Comparison of ENCODE assay signal across 24 mouse cellular contexts in genomic region chr3:145738662-145739061, GRCm38 (mm10). TPM values are rescaled to one million over a fixed set of nuclear protein-coding genes. Genes with fewer than 3 reads are reported as not detected.
A peak's percentile ranks its signal among the peaks of the same experiment; 100 is the strongest.
DNase-seq lines count a peak whose midpoint lies in the region; ATAC-seq and TF ChIP-seq lines count a peak whose summit lies in the region.
"Had no signal": no experiment of that assay in that cellular context is flagged by ENCODE, and none has a peak within 500 bp of the region (broad histone marks: within the 10 kb centered on the region; RNA-seq: fewer than 3 reads in every experiment).

No protein-coding gene starts in this region.

- H3K4me3 ChIP-seq in liver, adult 2 months (ENCODE audit: insufficient read depth, low read depth, low read length) = no peak overlapping the region
- no peak overlapping the region for H3K4me3 ChIP-seq in myocyte
- no peak overlapping the region for H3K4me3 ChIP-seq in midbrain, postnatal 0 days (ENCODE audit: low read depth, low read length)
- H3K4me3 ChIP-seq: embryonic facial prominence, embryonic 13.5 days; erythroblast, embryonic 14.5 days; forebrain, embryonic 12.5 days; hindbrain, embryonic 12.5 days; left cerebral cortex, adult 2 months; midbrain, embryonic 15.5 days had no signal

- H3K27ac ChIP-seq in liver, adult 2 months (replicated peaks; ENCODE audit: insufficient read depth, low read depth, low read length) = no peak overlapping the region
- no peak overlapping the region for H3K27ac ChIP-seq in midbrain, postnatal 0 days (ENCODE audit: low read depth, low read length)
- H3K27ac ChIP-seq: embryonic facial prominence, embryonic 13.5 days; forebrain, embryonic 12.5 days; hindbrain, embryonic 12.5 days; kidney, postnatal 0 days; left cerebral cortex, adult 2 months; midbrain, embryonic 15.5 days had no signal

- H3K79me2 ChIP-seq in liver, adult 2 months (ENCODE audit: control insufficient read depth, insufficient read depth, low read length) = no peaks in the 10 kb centered on the region
- no peaks in the 10 kb centered on the region for H3K79me2 ChIP-seq in myocyte (ENCODE audit: control insufficient read depth, insufficient read depth)

- H3K36me3 ChIP-seq in liver, adult 2 months (ENCODE audit: control insufficient read depth, insufficient read depth, low read length) = no peaks in the 10 kb centered on the region
- no peaks in the 10 kb centered on the region for H3K36me3 ChIP-seq in myocyte (ENCODE audit: control insufficient read depth, insufficient read depth)
- no peaks in the 10 kb centered on the region for H3K36me3 ChIP-seq in midbrain, postnatal 0 days (ENCODE audit: insufficient read depth, low read length)
- H3K36me3 ChIP-seq: embryonic facial prominence, embryonic 13.5 days; forebrain, embryonic 12.5 days; hindbrain, embryonic 12.5 days; midbrain, embryonic 15.5 days had no signal

- no peak for TF ChIP-seq CTCF in liver, adult 2 months (IDR thresholded peaks at IDR 0.05; ENCODE audit: low read depth, low read length)
- TF ChIP-seq CTCF in midbrain, postnatal 0 days (IDR thresholded peaks at IDR 0.05) = no peak

- no peak overlapping the region for H3ac ChIP-seq in myocyte (ENCODE audit: control insufficient read depth, insufficient read length)

- no peak for ATAC-seq in midbrain, postnatal 0 days (ENCODE audit: low FRiP score)
- ATAC-seq: CD4-positive, CD25-positive, alpha-beta regulatory T cell, adult 4 months; midbrain, embryonic 15.5 days; Patski had no signal

- H3K27me3 ChIP-seq in liver, adult 2 months (ENCODE audit: control insufficient read depth, insufficient read depth, low read length) = no peaks in the 10 kb centered on the region
- no peaks in the 10 kb centered on the region for H3K27me3 ChIP-seq in myocyte (ENCODE audit: control insufficient read depth, insufficient read depth, insufficient read length)
- no peaks in the 10 kb centered on the region for H3K27me3 ChIP-seq in midbrain, postnatal 0 days (ENCODE audit: insufficient read depth, low read length)
- H3K27me3 ChIP-seq: embryonic facial prominence, embryonic 13.5 days; hindbrain, embryonic 12.5 days; midbrain, embryonic 15.5 days; Patski had no signal

- H3K4me2 ChIP-seq in myocyte (ENCODE audit: low read depth) = no peak overlapping the region
- no peak overlapping the region for H3K4me2 ChIP-seq in midbrain, postnatal 0 days (ENCODE audit: low read depth, low read length, poor library complexity, severe bottlenecking)
- H3K4me2 ChIP-seq: embryonic facial prominence, embryonic 13.5 days; forebrain, embryonic 12.5 days; hindbrain, embryonic 12.5 days; midbrain, embryonic 15.5 days had no signal

- no peak overlapping the region for H3K9ac ChIP-seq in liver, adult 2 months (ENCODE audit: low read depth, low read length)
- H3K9ac ChIP-seq in midbrain, postnatal 0 days (replicated peaks; ENCODE audit: low read length, poor library complexity, severe bottlenecking) = no peak overlapping the region
- H3K9ac ChIP-seq: embryonic facial prominence, embryonic 13.5 days; forebrain, embryonic 12.5 days; hindbrain, embryonic 12.5 days; midbrain, embryonic 15.5 days had no signal

- 0 out of 2 replicates have a peak, but pooled peaks cover 1% of the 10 kb centered on the region for H3K4me1 ChIP-seq in liver, adult 2 months (ENCODE audit: control insufficient read depth, insufficient read depth, low read length)
- H3K4me1 ChIP-seq in midbrain, postnatal 0 days (ENCODE audit: insufficient read depth, low read length) = no peaks in the 10 kb centered on the region
- H3K4me1 ChIP-seq: embryonic facial prominence, embryonic 13.5 days had no signal

- 26% methylated on average over 14 of the region's 14 CpGs for whole genome bisulfite sequencing in liver, adult 2 months
- 85% methylated on average over 14 of the region's 14 CpGs for WGBS in midbrain, postnatal 0 days

- intact Hi-C loops in gastrocnemius, postnatal 14 days (cut with DNase I; ENCODE audit: low total_unique reads) = no loop called here

- DNase-seq in adrenal gland, adult 2 months = peak; percentile 24
- no peak for DNase-seq in adrenal gland, adult 8-10 months
- peak; percentile 35 for DNase-seq in NIH3T3 (ENCODE audit: low read depth)
- DNase-seq in liver, adult 2 months (ENCODE audit: extremely low read depth, low read depth, low spot score) = peak; percentile 79
- no peak for DNase-seq in gastrocnemius, postnatal 14 days
- DNase-seq in midbrain, postnatal 0 days (ENCODE audit: low spot score) = no peak
- DNase-seq: cerebellum, adult 2 months; cerebellum, postnatal 25 days; gastrocnemius, postnatal 10 days; kidney, adult 2 months; lung, postnatal 4 days; right cerebral cortex, adult 18-20 months; right cerebral cortex, postnatal 4 days; thymus, postnatal 36 days had no signal

- TF ChIP-seq POLR2A in liver, adult 2 months (IDR thresholded peaks at IDR 0.05; ENCODE audit: extremely low read depth, insufficient read depth, low read length) = no peak
- no peak for TF ChIP-seq POLR2A in myocyte (IDR thresholded peaks at IDR 0.05; ENCODE audit: insufficient read length, low read depth)

- H3K9me3 ChIP-seq in midbrain, postnatal 0 days (ENCODE audit: low read length) = no peaks in the 10 kb centered on the region
- H3K9me3 ChIP-seq: embryonic facial prominence, embryonic 13.5 days; forebrain, embryonic 12.5 days; hindbrain, embryonic 12.5 days; midbrain, embryonic 15.5 days had no signal

TF ChIP-seq in myocyte, 11 proteins besides CTCF, POLR2A, EP300 and RAD21:
- TF ChIP-seq MAX (IDR thresholded peaks at IDR 0.05; ENCODE audit: low read depth) (no peak), CEBPB (IDR thresholded peaks at IDR 0.05; ENCODE audit: insufficient read depth, poor library complexity, severe bottlenecking) (peak; percentile 83)

RNA-seq across cellular contexts. Expression of gene Ddah1, which starts 19.8 kb away (rescaled TPM):
- 1 to 10 TPM; 1.8 to 3.6 TPM for total RNA-seq in adrenal gland, adult 2 months (2021)
- polyA plus RNA-seq in adrenal gland, adult 2 months (2012; rRNA removed) = 1.1 and 1.5 TPM in 2 replicates
- total RNA-seq in adrenal gland, adult 8-10 months (2022) = 1 to 10 TPM; 3.1 to 4.1 (median 3.3) TPM
- total RNA-seq in liver, adult 2 months (2014; rRNA removed) = 43.1 and 50.7 TPM in 2 replicates
- 80.8 and 86.1 TPM in 2 replicates for polyA plus RNA-seq in liver, adult 2 months (2012; rRNA removed)
- polyA plus RNA-seq in myocyte (2012; fragmentation: generic; extraction: Trizol) = 7.4 TPM
- 1 to 10 TPM; 6.7 to 9.6 TPM for total RNA-seq in gastrocnemius, postnatal 14 days (2021)
- total RNA-seq in midbrain, postnatal 0 days (2014; rRNA removed) = 162 and 163 TPM in 2 replicates
- 203 and 209 TPM in 2 replicates for polyA plus RNA-seq in midbrain, postnatal 0 days (2015; fragmentation: Nextera tagmentation; extraction: Ambion mirVana)

Comparison
In these comparisons a context has a peak if more than half of its experiments do, and no peak if none do; other contexts are left out.
1. DNase-seq: peak in adrenal gland, adult 2 months (single experiment), NIH3T3 (single experiment) and liver, adult 2 months (single experiment); none in adrenal gland, adult 8-10 months (single experiment), gastrocnemius, postnatal 14 days (single experiment) and midbrain, postnatal 0 days (single experiment).